Mouse (Mus musculus) olfactory bulb, adult 2 months (tissue): ENCODE measurements around the gene Prkn.

ENCODE experiments used
- CTCF ChIP-seq: fragments of 200-500 bp; IDR thresholded peaks from 2 replicates; pipeline ENCODE4 v1.5.1; 2012; ENCODE audit warnings: low read depth, mild to moderate bottlenecking, low read length, moderate library complexity; ENCODE audit not compliant: insufficient read depth
- POLR2A ChIP-seq: fragments of 200-500 bp; IDR thresholded peaks from 2 replicates; pipeline ENCODE4 v1.6.1; 2012; ENCODE audit warnings: mild to moderate bottlenecking, low read depth, low read length, moderate library complexity; ENCODE audit not compliant: insufficient read depth

DNA sequence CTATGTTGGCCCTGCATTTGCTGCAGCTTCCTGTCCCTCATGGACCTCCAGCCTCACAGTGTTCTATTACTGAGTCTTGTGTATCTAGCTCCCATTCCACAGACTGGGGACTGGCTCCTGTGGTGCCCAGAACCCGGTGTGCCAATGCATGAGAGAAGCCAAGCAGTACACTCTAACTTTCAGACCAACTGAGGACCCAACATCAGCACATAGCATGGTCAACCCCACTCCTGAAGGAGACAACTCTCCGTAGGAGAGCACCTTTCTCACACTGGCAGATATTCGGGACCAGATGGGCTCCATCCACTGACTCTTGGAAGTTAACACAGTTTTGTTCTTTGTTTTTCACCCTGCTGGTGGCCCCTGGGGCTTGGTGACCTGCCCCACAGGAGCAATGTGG, 1026.0 kb downstream of the Prkn start:
- TF ChIP-seq CTCF (no peak), POLR2A (no peak)
